ENCODE assay signal across 8 mouse cellular contexts in the genomic region with DNA sequence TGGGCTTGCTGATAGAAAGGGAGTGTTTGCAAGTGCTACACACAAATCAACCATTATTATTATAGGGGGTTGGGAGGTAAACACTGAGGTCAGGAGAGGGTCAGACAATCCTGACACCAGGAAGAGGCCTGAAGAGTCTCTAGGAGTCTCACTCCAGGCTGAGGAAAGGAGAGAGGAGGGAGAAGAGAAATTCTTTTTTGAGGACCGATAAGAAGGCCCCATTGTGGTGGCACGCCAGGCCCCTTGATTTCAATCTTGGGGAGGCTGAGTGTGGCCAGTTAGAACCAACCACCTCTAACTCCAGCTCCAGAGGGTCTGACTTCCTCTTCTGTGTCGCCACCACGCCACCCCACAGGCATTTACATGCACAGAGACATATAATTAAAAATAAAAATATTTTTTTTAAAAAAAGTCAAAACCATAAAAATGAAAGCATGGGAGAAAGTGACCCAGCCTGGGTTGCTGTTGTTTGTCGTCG. TPM values are rescaled to one million over a fixed set of nuclear protein-coding genes. Genes with fewer than 3 reads are reported as not detected.
DNase-seq lines count a peak whose midpoint lies in the region; ATAC-seq and TF ChIP-seq lines count a peak whose summit lies in the region.

No protein-coding gene starts in this region.

- intact Hi-C loops in left cerebral cortex, postnatal 14 days (cut with DNase I): no loop called here

- H3K4me2 ChIP-seq in lung, postnatal 0 days (replicated peaks; ENCODE audit: low read depth, low read length): peak overlapping the region; percentile 95
- H3K4me2 ChIP-seq in neural tube, embryonic 14.5 days (ENCODE audit: low read depth, low read length): peak overlapping the region; percentile 97

- WGBS in lung, postnatal 0 days: 18% methylated on average over 6 of the region's 6 CpGs
- 20% methylated on average over 6 of the region's 6 CpGs for WGBS in forebrain, embryonic 10.5 days
- WGBS in limb, embryonic 10.5 days: 16% methylated on average over 6 of the region's 6 CpGs
- 15% methylated on average over 6 of the region's 6 CpGs for WGBS in neural tube, embryonic 14.5 days

- H3K9ac ChIP-seq in lung, postnatal 0 days (replicated peaks; ENCODE audit: low read depth): no peak overlapping the region
- H3K9ac ChIP-seq in neural tube, embryonic 14.5 days (replicated peaks; ENCODE audit: low read depth, low read length): peak overlapping the region; percentile 57; the same call in 1 of the 2 replicates

- peak overlapping the region; percentile 60 for H3K4me3 ChIP-seq in lung, postnatal 0 days (ENCODE audit: low read depth, low read length)
- peak overlapping the region; percentile 66 for H3K4me3 ChIP-seq in forebrain, embryonic 10.5 days
- H3K4me3 ChIP-seq in limb, embryonic 10.5 days: peak overlapping the region; percentile 79
- peak overlapping the region; percentile 65 for H3K4me3 ChIP-seq in neural tube, embryonic 14.5 days (ENCODE audit: low read depth, low read length)

- H3K27me3 ChIP-seq in lung, postnatal 0 days (replicated peaks; ENCODE audit: insufficient read depth, low read length): no peaks in the 10 kb centered on the region
- H3K27me3 ChIP-seq in forebrain, embryonic 10.5 days (ENCODE audit: poor library complexity, severe bottlenecking): peaks cover 19% of the 10 kb centered on the region; the same call in 1 of the 2 replicates
- peaks cover 25% of the 10 kb centered on the region; the same call in 1 of the 2 replicates for H3K27me3 ChIP-seq in limb, embryonic 10.5 days (ENCODE audit: low read depth, poor library complexity, severe bottlenecking)
- H3K27me3 ChIP-seq in neural tube, embryonic 14.5 days (ENCODE audit: control insufficient read depth, insufficient read depth, low read length): no peaks in the 10 kb centered on the region

- H3K36me3 ChIP-seq in lung, postnatal 0 days (ENCODE audit: insufficient read depth, low read length): no peaks in the 10 kb centered on the region
- H3K36me3 ChIP-seq in forebrain, embryonic 10.5 days (replicated peaks): peaks cover 30% of the 10 kb centered on the region
- peaks cover 28% of the 10 kb centered on the region for H3K36me3 ChIP-seq in limb, embryonic 10.5 days
- no peaks in the 10 kb centered on the region for H3K36me3 ChIP-seq in neural tube, embryonic 14.5 days (ENCODE audit: control insufficient read depth, insufficient read depth, low read length)

- no peaks in the 10 kb centered on the region for H3K9me3 ChIP-seq in lung, postnatal 0 days (ENCODE audit: low read length)
- H3K9me3 ChIP-seq in forebrain, embryonic 10.5 days: no peaks in the 10 kb centered on the region
- H3K9me3 ChIP-seq in limb, embryonic 10.5 days (replicated peaks): no peaks in the 10 kb centered on the region
- H3K9me3 ChIP-seq in neural tube, embryonic 14.5 days (ENCODE audit: control insufficient read depth, low read length): no peaks in the 10 kb centered on the region

- ATAC-seq in lung, postnatal 0 days: no peak
- no peak for ATAC-seq in neural tube, embryonic 14.5 days (ENCODE audit: low read depth)
- no peak for ATAC-seq in activated CD4-positive, CD25-positive, alpha-beta regulatory T cell, adult 4 months

- no peak for DNase-seq in lung, postnatal 0 days (ENCODE audit: low spot score)
- DNase-seq in lung, postnatal 14 days: no peak
- DNase-seq in forebrain, embryonic 10.5 days (ENCODE audit: extremely low spot score, low spot score): no peak
- no peak for DNase-seq in limb, embryonic 10.5 days (ENCODE audit: low spot score)
- no peak for DNase-seq in right cerebral cortex, postnatal 25 days
- DNase-seq in left cerebral cortex, postnatal 14 days (ENCODE audit: low spot score in 2 of 2): no peak

- H3K4me1 ChIP-seq in lung, postnatal 0 days (ENCODE audit: insufficient read depth, low read depth, low read length): no peaks in the 10 kb centered on the region; the same call in 1 of the 2 replicates
- peaks cover 80% of the 10 kb centered on the region for H3K4me1 ChIP-seq in forebrain, embryonic 10.5 days
- peaks cover 35% of the 10 kb centered on the region for H3K4me1 ChIP-seq in limb, embryonic 10.5 days
- H3K4me1 ChIP-seq in neural tube, embryonic 14.5 days (ENCODE audit: control insufficient read depth, insufficient read depth, low read length): peaks cover 23% of the 10 kb centered on the region

- TF ChIP-seq EP300 in lung, postnatal 0 days (IDR thresholded peaks at IDR 0.05): no peak

- H3K27ac ChIP-seq in lung, postnatal 0 days (ENCODE audit: low read length): no peak overlapping the region
- H3K27ac ChIP-seq in forebrain, embryonic 10.5 days: peak overlapping the region; percentile 97
- H3K27ac ChIP-seq in limb, embryonic 10.5 days: peak overlapping the region; percentile 94
- H3K27ac ChIP-seq in neural tube, embryonic 14.5 days (ENCODE audit: low read depth, low read length): no peak overlapping the region

- no peak for TF ChIP-seq CTCF in lung, postnatal 0 days (IDR thresholded peaks at IDR 0.05)

RNA-seq across cellular contexts. Expression of gene Pimreg, which starts 0.5 kb away (rescaled TPM):
- polyA plus RNA-seq in lung, postnatal 0 days (2015; fragmentation: Nextera tagmentation; extraction: Ambion mirVana): 6.1 and 7.3 TPM in 2 replicates
- 265 and 279 TPM in 2 replicates for polyA plus RNA-seq in forebrain, embryonic 10.5 days (2016; fragmentation: Nextera tagmentation; extraction: Ambion mirVana)
- 192 and 213 TPM in 2 replicates for polyA plus RNA-seq in limb, embryonic 10.5 days (2016; fragmentation: Nextera tagmentation; extraction: Ambion mirVana)
- polyA plus RNA-seq in neural tube, embryonic 14.5 days (2014; fragmentation: Nextera tagmentation; extraction: Ambion mirVana): 10.9 and 16.3 TPM in 2 replicates
- 1 to 10 TPM; 9.5 to 9.7 TPM for polyA plus RNA-seq in activated CD4-positive, CD25-positive, alpha-beta regulatory T cell, adult 4 months (2017; shearing (Covaris generic))
- total RNA-seq in left cerebral cortex, postnatal 14 days (2021): 1 to 10 TPM; 1.1 to 2.5 TPM

RNA-seq across cellular contexts. Expression of gene Aipl1, which starts 4.0 kb away (rescaled TPM):
- polyA plus RNA-seq in lung, postnatal 0 days (2015; fragmentation: Nextera tagmentation; extraction: Ambion mirVana): 0.27 and 0.30 TPM in 2 replicates
- polyA plus RNA-seq in forebrain, embryonic 10.5 days (2016; fragmentation: Nextera tagmentation; extraction: Ambion mirVana): 0.64 and 0.66 TPM in 2 replicates
- polyA plus RNA-seq in limb, embryonic 10.5 days (2016; fragmentation: Nextera tagmentation; extraction: Ambion mirVana): 0.33 and 0.39 TPM in 2 replicates
- 0.18 and 0.20 TPM in 2 replicates for polyA plus RNA-seq in neural tube, embryonic 14.5 days (2014; fragmentation: Nextera tagmentation; extraction: Ambion mirVana)
- polyA plus RNA-seq in activated CD4-positive, CD25-positive, alpha-beta regulatory T cell, adult 4 months (2017; shearing (Covaris generic)): under 1 TPM in 1 of 2 experiments, not detected in 1; 0.33 TPM
- total RNA-seq in left cerebral cortex, postnatal 14 days (2021): not detected

Comparison
In these comparisons a context has a peak if more than half of its experiments do, and no peak if none do; other contexts are left out.
1. H3K27ac ChIP-seq: peak in forebrain, embryonic 10.5 days (single experiment) and limb, embryonic 10.5 days (single experiment); none in lung, postnatal 0 days (single experiment) and neural tube, embryonic 14.5 days (single experiment).
2. RNA of gene Pimreg, which starts 0.5 kb away (polyA plus RNA-seq): 265 to 279 TPM in forebrain, embryonic 10.5 days and 192 to 213 TPM in limb, embryonic 10.5 days; 10.9 to 16.3 TPM in neural tube, embryonic 14.5 days, 9.5 to 9.7 TPM in activated CD4-positive, CD25-positive, alpha-beta regulatory T cell, adult 4 months and 6.1 to 7.3 TPM in lung, postnatal 0 days; every median in the first group is over 10 times any median in the second.
3. Peak in every context shown above with its lines, with median percentiles within 50 percentile points of each other: H3K4me3 ChIP-seq.